Mouse (Mus musculus) spleen, adult 2 months (tissue): ENCODE measurements around the gene Slc2a3.

Source experiments
- CTCF ChIP-seq: fragments of 200-500 bp; IDR thresholded peaks from 2 replicates; pipeline ENCODE4 v1.5.1; 2011; ENCODE audit warnings: mild to moderate bottlenecking, inconsistent platforms; ENCODE audit not compliant: insufficient read depth, insufficient read length, insufficient replicate concordance; ENCODE audit errors: extremely low read depth
- POLR2A ChIP-seq: fragments of 200-500 bp; IDR thresholded peaks from 2 replicates; pipeline ENCODE4 v1.6.1; 2011; ENCODE audit warnings: low read depth, low read length, inconsistent platforms

- TF ChIP-seq CTCF (no peak), POLR2A (no peak)
Measured at GRCm38 (mm10) chr6:122821822-122822221, 20.4 kb upstream of the Slc2a3 start.
